Mouse (Mus musculus): Measurements from ENCODE around the gene Gucy2c.

The Gucy2c gene

DNA sequence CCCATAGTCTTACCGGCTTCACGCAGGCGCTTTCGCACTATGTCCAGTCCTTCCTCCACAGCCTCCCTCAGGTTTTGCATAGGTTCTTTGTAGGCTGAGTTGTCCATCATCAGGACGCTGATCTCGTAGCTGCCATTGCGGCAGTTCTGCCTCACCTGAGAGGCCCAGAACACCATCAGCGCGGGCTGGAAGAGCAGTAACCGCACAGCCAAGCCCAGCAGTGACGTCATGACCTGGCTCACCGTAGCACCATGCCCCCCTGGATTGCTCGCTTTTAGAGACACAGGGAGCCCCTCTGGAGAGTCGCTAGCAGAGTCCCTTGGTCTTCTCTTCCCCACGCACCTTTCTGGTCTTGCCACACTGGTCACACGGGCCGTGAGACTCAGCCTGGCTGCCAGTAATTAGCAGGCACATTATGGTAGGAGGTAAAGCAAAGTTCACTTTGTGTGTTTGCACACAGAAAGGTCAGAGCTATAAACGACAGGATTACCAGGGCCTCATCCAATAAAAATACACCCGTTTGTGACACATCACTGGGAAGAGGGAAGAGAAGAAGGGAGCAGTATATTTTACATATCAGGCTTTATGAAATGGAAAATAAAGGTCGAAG lies at the start of gene Gucy2c:
Gucy2c (minus strand) TSS at position 389 of the 610 bp plus-strand sequence.
- DNase-seq (ENCODE audit: low read depth) = no peak

DNA sequence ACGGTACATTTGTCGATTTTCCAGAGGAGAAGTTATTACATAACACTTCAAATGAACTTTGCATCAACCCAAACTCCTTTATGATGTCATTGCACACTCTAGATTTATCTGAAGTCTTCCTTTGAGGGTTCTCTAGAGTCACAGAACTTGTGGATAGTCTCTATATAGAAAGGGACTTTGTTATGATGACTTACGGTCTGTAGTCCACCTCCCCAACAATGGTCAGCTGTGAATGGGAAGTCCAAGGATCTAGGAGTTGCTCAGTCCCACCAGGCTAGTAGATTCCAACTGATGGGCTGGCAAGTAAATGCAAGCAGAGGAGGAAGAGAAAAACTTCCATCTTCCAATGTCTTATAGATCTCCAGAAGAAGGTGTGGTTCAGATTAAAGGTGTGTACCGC lies 47.1 kb upstream of the Gucy2c start:
- DNase-seq (ENCODE audit: low read depth) = no peak

DNA sequence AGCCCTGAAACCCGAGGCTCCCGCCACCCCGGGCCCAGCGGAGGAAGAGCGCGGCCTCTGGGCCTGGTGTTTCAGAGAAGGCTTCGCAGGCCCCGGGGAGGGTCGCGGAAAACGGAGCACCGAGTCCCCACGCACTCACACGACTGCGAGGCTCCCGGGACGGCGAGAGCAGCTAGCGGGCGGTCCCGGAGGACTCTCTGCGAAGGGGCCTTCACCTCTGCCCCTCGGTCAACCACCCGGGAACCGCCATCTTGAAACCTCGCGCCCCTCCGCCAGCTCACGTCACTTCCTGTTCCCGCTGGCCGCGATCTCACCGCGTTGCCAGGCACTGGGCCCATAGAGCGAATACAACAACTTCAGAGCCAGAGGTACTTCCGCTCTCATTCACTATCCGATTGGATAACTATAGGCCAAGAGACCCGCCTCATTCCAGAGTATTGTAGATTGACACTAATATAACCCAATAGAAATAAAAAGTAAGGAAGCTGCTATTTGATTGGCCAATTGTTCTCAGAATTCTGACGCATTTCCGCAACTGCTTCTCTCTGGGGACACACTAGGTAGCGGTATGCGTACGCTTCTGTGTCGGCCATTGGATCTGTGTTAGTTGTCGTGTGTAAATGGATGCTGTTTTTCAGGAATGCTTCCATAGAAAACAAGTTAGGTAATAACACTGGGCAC lies 46.5 kb upstream of the Gucy2c start, which contains the start of gene Wbp11:
Wbp11 (minus strand) TSS at position 353 of the 681 bp plus-strand sequence.
- DNase-seq (ENCODE audit: low read depth) = peak; percentile 97

DNA sequence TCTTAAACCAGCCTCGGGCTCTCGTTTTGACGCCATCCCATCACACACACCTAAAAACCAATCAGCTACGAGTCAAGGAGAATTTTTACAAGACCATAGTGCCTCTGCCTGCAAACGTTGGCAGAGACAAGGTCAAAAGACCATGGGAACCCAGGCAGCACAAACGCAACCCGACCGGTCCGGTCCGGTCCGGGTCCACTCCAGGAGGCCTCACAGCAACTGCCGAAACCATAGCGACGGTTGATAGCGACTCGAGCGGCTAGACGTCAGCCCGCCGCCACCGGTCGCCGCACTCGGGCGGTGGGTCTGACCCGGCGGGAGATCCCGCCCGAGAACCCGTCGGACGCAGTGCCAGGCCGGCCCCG lies 45.9 kb upstream of the Gucy2c start, which contains the start of gene BC049715:
BC049715 (plus strand) TSS at position 111 of the 365 bp plus-strand sequence.
- DNase-seq (ENCODE audit: low read depth) = no peak

DNA sequence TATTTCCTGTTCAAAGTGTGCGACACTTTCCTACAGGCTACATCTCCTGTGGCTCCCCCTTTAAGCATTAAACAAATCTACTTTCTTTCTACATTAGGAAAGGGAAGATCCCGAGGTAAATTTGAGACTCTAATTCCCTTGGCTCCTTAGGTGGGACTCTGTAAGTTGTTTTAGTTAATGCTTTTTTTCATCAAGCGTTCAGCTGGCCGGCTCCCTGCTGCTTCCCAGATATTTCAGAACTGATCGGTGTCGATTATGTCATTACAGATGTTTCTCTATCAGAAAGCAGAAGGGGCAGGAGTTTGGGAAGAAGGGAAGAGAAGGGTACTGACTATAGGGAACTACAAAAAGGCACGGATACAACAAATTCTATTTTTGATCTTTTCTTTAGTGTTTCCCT lies 45.6 kb upstream of the Gucy2c start:
- no peak for DNase-seq (ENCODE audit: low read depth)

DNA sequence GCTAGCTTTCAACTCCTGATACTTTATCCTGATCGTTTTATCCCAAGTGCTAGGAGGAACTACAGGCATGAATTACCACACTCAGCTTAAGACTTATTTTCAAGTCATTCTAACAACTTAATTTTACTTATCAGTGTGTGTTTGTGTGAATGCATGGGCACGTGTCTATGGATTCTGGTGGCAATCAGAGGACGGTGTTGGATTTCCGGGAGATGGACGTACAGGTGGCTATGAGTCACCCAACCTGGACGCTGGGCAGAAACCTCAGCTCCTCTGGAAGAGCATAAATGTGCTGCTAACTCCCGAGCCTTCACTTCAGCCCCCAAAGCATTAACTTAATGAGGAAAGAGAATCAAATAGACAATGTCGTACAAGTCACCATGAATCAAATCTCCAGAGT lies 43.4 kb upstream of the Gucy2c start:
- no peak for DNase-seq (ENCODE audit: low read depth)

DNA sequence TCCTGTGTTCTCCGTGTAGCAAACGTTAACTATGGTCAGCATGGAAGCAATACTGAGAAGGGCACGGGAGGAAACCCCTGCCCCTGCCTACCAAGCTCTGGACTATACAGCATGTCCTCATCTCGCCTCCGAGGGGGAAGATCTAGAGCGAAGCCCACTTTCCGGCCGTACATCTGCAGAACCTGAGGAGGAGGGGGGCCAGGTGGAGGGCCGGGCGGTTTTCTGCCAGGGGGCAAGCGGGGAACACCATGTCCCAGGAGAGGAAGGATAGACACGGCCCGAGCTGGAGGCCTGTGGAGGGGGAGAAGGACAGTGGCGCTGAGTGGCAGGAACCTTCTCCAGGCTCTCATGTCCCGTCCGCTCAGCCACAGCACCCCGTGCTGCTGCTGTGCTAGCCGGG lies 39.5 kb upstream of the Gucy2c start:
- no peak for DNase-seq (ENCODE audit: low read depth)

DNA sequence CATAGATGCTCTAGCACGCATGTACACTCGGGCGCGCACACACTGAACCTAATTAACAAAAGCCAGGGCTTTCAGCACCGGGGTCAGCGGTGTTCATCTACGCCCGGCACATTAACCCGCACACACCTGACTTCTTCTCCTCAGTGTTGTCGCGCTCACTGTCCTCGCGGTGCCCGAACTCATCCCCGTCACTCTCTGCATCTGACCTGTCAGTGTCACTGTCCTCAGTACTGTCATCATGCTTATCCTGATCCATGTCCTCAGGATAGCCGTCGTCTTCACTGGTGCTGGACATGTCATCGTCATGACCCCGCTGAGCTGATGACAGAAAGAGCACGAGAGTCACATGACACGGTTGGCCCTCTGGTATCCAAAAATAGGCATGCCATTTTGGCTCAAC lies 38.8 kb upstream of the Gucy2c start:
- DNase-seq (ENCODE audit: low read depth) = no peak

DNA sequence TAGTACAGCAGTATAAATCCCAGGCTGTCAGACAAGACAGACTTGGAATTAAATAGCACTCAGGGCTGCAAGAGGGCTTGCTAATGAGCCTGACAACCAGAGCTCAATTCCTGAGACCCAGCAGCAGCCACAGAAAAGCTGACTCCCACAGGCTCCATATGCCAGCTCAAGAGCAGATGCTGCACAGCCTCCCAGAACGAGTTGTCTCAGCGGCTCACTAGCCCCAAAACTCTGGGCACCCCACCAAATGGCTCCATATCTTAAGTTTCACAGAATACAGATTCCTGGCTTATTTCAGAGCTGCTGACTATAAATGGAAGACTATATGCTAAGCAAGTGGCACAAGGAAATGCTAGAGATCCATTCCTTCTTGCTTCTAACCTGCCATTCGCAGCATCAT lies 36.0 kb upstream of the Gucy2c start:
- DNase-seq (ENCODE audit: low read depth) = no peak

DNA sequence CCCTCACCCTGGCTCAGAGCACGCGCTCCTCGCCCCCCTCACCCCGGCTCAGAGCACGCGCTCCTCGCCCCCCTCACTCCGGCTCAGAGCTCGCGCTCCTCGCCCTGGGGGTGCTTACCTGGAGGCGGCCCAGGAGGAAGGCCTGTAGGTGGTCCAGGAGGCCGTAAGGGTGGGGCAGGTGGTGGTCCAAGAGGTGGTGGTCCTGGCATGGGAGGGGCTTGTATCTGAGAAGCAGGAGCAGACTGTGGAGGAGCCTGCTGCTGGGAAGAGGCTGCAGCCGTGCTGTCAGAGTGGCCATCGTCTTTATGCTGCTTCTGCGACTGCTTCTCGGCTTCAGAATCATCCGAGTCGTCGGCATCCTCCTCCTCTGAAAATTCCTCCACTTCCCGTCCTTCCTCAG lies 35.3 kb upstream of the Gucy2c start:
- DNase-seq (ENCODE audit: low read depth) = no peak

DNA sequence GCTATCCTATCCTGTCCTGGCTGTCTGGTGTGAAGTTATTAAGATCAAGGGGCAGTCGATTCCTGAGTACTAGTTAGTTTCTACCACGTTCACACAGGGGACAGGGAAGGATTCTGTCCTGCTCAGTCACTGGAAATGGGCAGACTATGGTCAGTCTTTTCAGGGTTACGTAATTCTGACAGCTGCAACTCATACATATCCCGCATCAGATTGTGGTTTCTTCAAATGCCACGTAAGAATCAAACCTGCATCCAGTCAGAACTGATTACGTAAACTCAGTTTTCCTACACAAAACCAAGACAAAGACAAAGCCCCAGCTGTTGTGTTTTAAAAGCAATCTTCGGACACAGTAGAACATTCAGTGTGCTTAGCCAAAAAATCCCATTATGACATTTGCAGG lies 33.8 kb upstream of the Gucy2c start:
- no peak for DNase-seq (ENCODE audit: low read depth)

DNA sequence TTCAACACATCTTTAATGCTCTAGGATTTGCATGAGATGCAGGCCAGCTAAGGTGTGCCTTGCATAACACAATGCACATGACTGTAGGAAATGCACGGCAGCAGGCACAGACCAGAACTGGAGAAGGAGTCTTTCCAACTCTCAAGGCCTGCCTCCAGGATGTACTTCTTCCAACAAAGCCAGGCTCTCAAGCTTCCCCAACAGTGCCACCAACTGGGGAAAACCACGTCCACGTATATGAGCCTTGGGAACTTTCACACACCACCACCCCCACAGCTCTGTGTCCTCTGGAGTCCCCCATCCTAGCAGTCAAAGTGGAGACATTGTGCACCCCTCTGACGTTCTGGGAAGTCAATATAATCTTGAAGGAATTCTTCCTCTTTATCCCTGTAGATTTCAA lies 31.6 kb upstream of the Gucy2c start:
- DNase-seq (ENCODE audit: low read depth) = peak; percentile 29

DNA sequence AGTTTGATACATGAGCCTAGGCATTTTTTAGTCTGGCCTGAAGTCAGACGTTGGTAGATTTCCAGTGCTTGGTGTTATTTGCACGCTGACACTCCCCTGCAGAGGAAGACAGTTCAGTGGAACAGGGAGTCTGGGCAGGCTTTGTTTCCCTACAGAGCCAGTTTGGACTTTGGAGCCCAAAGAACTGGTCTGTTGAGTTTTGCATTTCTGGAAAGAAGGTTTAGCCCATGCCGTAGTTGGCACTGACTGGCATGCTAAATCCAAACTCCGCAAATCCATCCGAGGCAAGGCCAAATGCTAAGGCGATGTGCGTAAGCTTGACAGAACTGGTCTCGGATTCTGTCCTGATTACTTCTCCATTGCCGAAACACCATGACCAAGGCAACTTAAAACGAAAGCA lies 29.6 kb upstream of the Gucy2c start:
- no peak for DNase-seq (ENCODE audit: low read depth)

DNA sequence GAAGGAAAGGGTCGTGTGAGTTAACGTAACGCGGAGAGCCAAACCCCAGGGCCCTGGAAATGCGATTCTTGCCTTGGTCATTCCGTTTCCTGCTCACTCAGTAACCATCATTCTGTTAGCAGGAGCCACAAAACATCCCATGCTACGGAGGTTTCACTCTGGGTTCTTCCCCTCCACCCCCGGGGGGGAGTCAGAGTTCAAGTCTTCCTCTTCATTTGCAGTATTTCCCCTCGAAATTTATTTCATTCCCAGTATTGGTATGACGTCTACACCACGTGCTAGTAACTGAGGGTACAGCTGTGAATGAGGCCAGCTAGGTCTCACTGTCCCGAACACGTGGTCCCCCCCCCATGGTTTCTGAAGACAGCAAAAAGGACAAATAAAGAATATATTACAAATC lies 28.1 kb upstream of the Gucy2c start:
- DNase-seq (ENCODE audit: low read depth) = no peak

DNA sequence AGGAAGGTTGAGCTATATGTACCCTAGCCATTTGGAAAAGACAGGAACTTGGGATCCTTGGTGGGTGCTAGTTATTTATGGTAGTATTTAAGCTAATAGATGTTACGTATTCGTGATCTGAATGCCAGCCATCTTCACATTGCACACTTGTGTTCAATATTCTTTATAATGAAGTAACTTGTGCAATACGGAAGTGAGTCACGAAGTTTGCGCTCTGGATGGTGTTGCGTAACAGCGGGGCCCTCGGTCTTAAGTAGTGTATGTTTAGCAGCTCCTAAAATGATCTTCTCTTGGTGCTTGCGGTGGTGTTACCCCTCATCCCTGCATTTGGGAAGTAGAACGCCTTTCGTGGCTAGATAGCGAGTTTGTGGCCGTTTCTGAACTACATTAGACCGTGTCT lies 27.5 kb upstream of the Gucy2c start:
- peak; percentile 58 for DNase-seq (ENCODE audit: low read depth)

DNA sequence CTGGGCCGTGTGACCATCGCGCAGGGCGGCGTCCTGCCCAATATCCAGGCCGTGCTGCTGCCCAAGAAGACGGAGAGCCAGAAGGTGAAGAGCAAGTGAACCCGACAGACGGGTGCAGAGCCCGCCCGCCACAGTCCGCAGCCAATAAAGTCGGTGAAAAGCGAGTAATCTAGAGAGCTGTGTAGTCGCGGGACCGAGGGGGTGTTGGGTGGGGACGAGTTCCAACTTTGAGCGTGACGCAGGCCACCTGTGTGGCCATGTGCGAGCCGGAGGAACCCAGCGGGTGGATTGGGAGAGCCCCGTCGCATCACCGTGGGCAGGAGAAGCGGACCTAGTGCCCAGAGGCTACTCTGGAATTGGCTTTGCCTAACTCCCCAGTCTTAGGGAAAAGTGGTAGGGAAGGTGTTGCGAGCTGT lies 27.1 kb upstream of the Gucy2c start:
- DNase-seq (ENCODE audit: low read depth) = no peak

DNA sequence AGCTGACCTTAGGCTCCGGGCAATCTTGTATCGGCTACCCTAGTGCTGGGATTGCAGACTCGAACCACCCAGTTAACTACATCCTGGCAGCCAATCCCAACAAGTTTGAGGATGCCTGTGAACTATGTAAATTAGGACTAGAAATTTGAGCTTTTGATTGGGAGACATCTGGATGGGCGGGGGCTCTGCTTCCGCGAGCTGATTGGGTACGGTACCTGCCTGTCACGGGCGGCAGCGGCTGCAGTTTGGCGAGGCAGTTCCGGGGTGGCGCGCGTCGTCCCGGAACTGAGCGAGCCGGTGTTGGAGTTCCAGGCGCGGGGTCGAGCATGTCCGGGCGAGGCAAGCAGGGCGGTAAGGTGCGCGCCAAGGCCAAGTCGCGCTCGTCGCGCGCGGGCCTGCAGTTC lies 26.5 kb upstream of the Gucy2c start, which contains the start of gene H2afj:
H2afj (plus strand) TSS at position 231 of the 404 bp plus-strand sequence.
- DNase-seq (ENCODE audit: low read depth) = peak; percentile 94

DNA sequence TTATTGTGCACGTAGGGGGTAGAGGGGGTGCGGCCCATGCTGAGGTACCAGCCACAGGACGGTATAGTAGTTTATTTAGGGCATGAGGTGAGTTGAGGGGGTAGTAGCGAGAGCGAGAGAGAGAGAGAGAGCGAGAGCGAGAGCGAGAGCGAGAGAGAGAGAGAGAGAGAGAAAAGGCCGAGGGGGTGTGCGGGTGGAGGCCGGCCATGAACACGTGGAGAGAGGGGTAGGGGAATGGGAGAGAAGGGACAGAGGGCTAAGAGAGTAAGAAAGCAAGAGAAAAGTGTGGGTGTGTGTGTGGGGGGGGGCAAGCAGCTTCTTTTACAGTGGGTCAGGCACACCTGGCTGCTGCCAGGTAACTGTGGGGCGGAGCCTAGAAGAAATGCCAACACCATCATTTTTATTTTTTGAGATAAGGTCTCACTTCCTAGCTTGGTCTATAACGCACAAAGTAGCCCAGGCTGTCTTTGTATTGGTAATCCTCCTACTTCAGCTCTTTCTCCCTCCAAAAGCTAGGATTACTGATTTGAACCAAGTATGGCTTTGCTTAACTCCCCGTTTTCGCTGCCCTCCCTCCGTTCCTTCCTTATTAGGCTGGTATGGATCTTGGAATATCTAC lies 25.9 kb upstream of the Gucy2c start:
- DNase-seq (ENCODE audit: low read depth) = no peak

DNA sequence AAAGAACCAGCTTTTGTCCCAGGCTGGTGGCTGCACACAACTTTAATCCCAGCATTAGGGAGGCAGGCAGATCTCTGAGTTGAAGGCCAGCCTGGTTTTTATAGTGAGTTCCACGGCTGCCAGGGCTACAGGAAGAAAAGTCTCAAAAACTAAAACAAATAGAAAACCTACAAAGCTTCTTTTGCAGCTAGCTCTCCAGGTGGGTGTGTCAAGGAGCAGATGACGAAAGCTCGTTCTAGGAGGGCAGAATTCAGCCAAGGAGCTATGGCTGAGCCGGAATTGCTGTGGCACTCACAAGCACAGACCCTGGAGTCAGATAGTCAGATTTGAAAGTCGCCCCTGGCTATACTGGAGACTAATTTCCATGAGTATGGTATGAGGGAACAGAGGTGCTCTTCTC lies 25.3 kb upstream of the Gucy2c start:
- DNase-seq (ENCODE audit: low read depth) = no peak

DNA sequence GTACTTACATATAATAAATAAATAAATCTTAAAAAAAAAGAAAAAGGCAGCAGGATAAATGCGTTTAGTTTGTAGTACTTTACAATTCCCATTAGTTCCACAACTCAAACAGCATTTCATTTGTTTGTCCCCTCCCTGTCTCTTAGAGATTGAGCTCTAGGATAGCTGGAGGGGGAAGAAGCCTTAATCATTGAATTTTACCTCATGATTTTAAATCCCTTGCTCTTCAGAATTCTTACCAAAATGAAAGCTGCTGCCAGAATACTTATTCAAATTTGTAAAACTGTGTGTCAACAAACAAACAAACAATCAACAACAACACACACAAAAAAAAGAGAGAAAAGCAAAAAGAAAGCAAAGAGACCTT lies 23.8 kb upstream of the Gucy2c start:
- DNase-seq (ENCODE audit: low read depth) = no peak

DNA sequence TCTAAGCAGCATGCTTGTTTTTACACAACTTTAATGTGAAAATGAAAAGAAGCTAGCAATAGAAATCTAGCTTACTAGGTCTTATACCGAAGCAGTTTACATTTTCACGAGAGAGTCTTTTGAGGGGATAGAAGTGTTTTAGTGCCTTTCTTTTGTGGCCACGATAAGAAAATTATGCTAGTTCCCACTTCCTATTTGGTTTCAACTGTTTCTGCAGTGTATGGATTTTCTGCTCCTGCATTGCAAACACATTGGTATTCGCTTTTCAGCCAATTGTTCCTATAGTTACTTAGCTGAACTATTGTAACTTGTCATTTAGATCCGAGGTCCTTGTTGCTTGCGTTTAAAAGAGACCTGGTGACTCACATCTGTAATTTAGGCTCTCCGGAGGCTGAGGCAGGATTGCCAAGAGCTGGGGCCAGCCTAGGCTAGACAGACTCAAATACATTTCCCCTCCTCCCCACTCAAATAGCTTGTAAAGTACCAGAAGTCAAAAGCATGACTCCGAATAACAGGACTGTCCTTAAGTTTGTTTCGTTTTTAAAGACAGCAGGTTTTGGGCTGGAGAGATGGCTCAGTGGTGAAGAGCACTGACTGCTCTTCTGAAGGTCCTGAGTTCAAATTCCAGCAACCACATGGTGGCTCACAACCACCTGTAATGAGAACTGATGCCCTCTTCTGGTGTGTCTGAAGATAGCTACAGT lies 23.3 kb upstream of the Gucy2c start:
- DNase-seq (ENCODE audit: low read depth) = peak; percentile 10

DNA sequence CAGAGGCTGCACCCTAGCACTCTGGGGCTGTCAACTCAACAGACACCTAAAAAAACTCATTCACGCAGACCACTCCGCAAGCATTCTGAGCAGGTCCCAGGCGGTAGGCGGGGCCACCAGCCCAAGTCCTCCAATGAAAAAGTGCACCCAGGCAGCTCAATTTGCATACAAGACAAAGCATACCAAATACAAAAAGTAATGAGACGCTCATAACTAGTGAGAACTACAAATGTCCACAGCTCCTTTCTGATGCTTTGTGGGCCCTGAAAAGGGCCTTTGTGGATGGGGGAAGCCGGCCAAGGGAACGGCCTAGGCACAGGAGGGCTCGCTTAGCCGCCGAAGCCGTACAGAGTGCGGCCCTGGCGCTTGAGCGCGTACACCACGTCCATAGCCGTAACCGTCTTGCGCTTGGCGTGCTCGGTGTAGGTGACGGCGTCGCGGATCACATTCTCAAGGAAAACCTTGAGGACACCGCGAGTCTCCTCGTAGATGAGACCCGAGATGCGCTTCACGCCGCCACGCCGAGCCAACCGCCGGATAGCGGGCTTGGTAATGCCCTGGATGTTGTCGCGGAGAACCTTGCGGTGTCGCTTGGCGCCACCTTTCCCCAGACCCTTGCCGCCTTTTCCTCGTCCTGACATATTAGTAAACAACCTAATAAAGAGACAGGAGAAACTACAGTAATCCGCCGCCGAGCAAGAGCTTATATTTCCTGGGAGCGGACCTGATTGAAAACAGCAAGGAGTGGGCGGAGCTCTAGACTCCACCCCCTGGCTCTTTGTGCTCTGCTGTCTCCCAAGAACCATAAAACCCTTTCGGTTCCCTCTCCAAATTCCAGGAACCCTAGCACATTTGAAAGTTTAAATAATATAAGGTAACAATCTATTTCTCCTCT lies 22.4 kb upstream of the Gucy2c start, which contains the start of gene Hist4h4:
Hist4h4 (minus strand) TSS at position 677 of the 895 bp plus-strand sequence.
- peak; percentile 89 for DNase-seq (ENCODE audit: low read depth)

Data from fibroblast of lung, adult 2 months (primary cell).